Mouse (Mus musculus) retina, adult 2 months (tissue): ENCODE measurements around the gene Slc22a14.
"Not testable (repeated sequence)": the region's sequence is repeated elsewhere in the genome, so short reads cannot be mapped to it uniquely, and the experiment has no call there.

Experiments
- DNase-seq: peaks from one replicate; pipeline ENCODE4 v3.0.0-alpha.2; 2012; ENCODE audit warnings: low read depth, low spot score

Gene Slc22a14

DNA sequence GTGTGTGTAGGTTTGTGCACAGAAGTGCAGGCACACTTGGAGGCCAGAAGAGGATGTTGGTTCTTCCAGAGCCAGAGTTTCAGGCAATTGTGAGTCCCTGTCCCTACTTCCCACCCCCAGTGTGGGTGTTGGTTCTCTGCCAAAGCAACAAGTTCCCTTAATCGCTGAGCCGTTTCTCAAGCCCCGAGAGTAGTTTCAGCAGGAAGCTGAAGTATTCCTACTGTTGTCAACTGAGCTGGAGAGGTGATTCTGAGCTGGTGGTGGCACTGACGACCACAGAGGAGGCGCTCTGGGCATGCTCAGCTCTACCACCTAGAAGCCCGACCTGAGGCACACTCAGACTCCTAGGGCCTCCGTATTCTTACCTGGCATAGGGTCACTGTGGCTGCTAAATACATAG is at the start of gene Slc22a14:
Gene Slc22a14 (minus strand): TSS at position 270 of the 400 bp plus-strand sequence.
- no peak for DNase-seq

DNA sequence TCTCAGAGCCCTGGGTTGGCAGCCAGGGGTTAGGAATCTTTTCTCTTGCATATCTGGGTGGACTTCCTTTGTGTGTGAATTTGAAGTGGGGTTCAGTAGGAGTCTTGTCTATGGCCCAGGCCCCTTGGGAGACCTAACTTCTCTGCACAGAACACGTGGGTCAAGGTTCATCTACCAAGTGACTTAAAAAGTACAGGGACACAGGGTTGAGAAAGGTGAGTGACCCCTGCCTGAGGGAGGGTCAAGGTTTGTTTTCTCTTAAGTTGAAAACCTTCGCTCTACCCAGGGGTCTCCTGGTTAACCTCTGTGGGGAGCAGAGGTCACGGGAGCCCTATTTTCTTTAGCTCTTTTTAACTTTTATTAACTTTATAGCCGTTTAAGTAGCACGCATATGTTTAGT is 44.5 kb upstream of the Slc22a14 start:
- DNase-seq = no peak

DNA sequence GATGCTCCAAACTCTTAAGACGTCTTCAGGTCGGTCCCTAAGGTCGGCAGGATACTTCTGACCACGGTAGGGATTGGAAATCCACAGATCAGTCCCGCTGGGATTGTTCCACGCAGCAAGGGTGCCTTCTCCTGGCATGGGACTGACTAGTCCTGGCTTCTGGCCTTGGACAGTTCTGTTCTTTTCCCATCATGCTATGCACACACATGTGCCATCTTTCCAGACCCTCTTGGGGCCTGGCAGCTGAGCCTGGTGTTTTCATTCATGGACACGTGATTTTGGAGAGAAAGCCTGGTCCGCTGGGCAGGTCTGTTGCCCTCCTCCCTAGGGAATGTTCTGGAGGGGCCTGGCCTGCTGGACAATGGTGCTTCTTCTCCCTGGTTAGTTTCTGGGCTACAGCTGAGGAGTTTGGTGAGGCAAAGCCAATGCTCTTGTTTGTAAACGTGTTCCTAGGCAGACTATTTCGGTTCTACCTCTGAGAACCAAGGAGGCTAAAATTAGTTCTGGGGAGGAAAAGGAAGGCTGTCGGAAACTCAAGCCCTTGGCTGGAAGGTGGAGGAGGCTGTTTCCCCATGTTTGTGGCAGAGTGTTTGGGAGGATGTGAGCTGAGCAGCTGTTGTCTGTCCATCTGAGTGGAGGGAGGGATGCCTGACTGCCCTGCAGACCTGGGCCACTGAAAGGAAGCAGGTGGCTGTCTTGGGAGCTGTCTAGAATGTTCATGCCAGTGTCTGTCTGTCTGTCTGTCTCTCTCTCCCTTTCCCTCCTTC is 43.7 kb upstream of the Slc22a14 start:
- DNase-seq = no peak

DNA sequence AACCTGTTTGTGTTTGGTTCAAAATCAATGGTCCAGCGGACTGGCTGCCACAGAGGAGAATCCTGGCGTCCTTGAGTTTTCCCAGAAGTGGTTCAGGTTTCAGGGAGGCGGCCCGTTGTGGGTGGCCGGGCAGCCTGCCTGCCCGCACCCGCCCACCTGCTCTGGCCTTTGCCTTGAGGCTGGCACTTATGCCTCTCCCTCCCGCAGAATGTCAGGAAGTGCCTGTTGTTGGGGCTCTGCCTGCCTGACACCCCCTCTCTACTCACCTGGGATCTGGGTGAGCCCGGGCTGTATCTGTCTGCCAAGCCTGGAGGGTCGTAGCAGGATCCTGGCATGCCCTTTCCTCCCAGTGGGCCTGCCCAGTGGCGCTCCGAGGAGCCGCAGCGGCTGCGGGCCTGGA is 42.5 kb upstream of the Slc22a14 start:
- no peak for DNase-seq

DNA sequence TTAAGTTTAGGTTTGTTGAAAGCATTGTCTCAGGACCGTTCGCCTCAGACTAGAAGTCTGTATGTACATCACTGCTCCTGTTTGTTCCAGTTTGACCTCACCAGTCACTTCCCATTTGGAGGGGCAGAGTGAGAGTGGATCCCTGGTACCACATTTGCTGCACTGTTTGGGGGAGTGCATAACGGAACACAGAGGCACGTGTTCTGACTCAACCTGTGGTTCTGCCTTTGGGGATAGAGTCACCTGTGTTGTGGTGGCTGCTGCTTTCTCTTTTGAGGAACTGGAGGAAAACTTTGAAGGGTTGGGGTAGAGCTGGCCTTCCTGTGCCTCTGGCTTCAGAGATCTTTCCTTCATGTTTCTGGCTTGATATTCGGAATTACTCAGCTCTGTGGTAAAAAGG is 38.7 kb upstream of the Slc22a14 start:
- DNase-seq = no peak

DNA sequence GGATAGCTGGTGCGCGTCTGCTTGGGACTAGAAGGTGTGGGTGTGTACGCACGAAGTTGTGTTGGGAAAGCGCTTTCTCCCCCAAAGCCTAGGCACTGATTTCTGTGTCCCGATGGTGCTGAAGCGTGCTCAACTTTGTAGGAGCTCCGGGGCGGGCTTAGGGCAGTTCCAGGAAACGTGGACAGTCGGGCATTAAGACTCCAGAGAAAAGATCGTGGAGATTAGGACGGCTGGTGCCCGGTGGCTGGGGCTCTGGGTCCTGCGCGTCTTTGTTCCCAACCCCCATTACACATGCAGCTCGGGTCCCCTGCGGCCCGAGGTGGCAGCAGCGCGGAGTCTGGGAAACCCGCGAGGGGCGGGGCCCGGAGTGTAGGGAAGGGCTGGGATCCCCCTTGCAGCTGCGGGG is 37.9 kb upstream of the Slc22a14 start:
- DNase-seq = peak; percentile 16

DNA sequence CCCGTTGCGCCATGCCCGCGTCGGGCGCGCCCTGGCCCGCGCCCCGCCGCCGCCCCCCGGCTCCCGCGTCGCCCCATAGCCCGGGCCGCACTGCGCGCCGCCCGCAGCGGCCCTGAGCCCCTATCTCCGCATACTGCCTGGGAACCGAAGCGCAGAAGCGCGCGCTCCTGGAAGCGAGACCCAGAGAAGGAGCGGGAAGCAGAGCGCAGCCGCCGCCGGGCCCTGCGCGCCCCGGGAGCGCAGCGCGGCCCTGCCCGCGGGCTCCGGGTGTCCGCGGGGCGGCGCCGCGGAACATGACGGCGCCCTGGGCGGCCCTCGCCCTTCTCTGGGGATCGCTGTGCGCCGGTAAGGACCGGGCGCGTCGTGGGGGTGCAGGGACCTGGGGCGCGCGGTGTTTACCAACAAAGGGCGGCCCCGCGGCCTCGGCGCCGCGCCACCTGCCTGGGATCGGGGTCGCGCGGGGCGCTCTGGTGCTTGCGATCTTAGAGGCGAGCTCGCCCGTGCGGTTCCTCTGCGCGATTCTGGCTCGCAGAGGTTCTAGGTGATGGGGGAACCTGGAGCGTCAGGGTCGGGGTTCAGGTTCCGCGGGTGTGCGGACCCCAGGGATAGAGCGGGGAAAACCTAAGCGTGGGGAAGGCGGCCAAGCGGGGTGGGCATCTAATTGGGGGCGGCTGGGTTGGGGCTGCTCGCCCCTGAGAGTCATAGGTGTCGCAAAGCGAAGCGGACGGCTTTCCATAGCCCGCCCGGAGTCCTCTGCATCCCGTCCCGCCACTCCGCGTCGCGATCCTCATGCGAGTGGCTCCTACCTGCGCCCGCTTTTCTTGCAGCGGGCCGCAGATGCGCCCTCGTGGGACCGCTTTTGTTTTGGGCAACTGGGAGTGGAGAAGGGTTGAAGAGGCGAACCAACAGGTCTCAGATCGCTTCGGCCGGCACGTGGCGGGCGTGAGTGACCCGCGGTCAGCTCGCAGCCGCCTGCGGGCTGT is 37.2 kb upstream of the Slc22a14 start:
- DNase-seq = peak; percentile 16

DNA sequence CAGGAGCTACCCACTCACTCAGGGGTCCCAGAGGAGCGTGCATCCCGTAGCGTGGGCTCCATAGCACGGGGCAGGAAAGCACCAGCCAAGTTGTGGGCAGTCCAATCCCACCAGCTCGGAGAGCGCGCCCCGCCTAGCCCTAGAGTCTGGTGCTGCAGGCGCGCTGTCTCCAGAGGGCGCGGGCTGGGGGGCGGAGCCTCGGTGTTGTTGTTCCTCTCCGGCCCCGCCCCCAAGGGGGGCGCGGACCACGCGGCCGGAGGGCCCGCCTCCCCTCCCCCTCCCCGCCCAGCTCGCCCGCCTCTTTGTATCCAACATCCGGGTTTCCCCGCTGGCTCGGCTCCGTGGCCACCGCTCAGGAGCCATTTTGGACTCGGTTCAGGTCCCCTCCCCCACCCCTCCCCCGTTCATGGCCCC is 36.5 kb upstream of the Slc22a14 start, which contains the start of gene Acvr2b:
Gene Acvr2b (plus strand): TSS at position 318 of the 414 bp plus-strand sequence.
- peak; percentile 94 for DNase-seq

DNA sequence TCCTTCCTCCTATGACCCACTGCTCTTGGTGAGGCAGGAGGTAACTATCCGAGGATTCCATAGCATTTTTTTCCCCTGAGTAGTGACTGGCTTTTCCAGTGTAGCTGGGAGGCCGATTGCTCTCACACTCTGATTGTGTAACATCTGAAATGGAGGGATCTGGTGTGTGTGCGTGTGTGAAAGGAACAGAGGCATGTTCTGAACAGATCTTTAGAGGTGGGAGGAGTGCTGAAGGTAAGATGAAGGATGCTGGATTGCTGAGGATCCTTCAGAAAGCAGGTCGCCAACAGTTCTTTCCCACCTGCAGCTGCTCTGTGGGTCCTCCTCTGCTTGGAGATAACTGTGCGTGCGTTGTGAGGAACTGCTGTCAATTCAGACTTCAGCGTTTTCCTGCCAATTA is 36.0 kb upstream of the Slc22a14 start:
- DNase-seq = no peak

DNA sequence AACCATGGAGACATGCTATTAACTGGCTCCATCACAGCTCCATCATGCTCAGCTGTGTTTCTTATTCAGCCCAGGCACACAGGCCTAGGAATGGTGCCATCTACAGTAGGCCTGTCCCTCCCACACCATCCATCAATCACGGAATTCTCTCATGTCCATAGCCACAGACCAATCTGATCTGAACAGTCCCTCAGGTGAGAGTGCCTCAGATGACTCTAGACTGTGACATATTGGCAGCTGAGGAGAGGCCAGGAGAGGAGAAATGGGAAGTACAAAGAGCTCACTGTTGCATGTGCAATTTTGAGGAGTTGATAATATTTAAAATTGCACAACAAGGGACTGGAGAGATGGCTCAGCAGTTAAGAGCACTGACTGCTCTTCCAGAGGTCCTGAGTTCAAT is 29.5 kb upstream of the Slc22a14 start:
- no peak for DNase-seq

DNA sequence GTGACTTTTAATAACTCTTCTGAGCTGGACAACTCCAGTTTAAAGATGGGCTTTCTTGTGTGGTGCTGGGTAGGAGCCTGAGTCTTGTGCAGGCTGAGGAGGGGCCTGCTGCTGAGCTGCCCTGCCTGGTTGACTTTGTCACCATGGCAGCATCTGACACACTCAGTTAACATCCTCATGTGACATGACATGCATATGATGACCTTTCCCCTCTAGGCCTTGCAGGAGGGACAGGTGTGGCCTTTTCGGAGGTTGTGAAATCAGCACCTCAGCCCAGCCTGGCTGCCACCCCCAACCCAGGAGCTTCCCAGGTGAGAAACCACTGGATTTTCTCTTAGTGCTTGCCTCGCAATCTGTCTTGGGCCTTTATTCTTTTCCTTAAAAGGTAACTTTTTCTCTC is 24.9 kb upstream of the Slc22a14 start:
- DNase-seq = no peak

DNA sequence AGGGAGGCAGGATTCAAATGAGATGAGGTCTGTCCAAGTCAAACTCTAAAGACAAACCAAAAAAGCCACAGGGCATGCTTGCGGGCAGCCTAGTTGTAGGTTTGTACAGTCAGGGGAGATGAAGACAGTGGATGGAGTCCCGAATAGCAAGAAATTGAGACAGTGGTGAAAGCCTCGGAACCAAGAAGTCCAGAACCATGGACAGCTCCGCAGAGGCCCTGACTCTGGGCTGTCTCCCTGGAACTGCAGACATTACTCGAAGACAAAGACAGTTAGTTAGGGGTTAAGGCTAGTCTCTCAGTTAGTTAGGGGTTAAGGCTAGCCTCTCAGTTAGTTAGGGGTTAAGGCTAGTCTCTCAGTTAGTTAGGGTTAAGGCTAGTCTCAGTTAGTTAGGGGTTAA is 23.6 kb upstream of the Slc22a14 start:
- DNase-seq = no peak

DNA sequence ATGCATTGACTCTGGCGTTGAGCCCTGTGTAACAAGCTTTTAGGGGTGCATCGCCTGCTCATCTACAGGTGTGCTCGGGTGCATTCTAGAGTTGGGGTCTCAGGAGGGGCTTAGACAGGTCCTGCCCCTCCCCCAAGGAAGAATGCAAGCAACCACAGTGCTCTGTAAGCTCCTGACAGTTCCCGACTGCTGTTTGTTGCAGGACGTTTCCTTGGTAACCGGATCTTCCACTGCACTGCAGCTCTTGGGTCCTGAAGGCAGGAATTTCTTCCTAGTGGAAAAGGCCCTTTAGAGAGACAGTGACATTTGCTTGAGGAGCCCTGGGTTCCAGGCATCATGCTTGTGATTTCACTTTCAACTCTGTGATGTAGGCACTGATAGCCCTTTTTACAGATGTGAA is 17.2 kb upstream of the Slc22a14 start:
- DNase-seq = no peak

DNA sequence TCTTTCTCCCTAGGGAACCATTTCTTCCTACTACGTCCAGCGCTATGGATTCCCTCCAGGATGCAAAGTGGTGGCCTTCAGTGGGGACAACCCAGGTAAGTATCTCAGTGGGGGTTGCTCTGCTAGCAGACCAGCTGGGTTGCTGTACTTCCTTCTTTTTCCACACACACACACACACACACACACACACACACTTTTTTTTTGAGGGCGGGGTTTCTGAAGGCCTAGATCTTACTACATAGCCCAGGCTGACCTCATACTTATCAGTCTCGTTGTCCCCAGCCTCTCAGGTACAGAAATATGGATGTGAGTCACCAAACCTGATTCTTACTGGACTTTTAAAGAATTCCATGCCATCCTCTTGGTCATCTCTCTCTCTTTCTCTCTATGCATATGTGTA is 12.9 kb upstream of the Slc22a14 start:
- no peak for DNase-seq

DNA sequence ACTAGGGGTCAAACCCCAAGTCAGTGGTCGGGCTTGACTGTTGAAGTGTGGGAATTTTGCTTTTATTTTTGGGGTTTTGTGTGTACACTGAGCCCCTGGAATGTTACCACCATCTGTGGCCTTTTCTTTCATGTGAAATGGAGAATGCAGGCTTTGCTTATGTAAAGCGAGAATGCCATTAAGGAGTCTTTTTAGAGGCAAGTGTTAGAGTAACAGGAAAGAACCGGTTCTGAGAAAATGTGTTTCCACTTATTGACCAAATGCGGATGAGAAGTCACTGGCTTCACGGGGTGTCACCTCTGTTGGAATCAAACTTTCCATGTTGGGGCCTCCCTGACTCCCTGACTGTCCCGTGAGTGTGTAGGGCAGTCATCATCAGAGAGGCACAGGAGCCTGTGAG is 10.2 kb upstream of the Slc22a14 start:
- DNase-seq = no peak

DNA sequence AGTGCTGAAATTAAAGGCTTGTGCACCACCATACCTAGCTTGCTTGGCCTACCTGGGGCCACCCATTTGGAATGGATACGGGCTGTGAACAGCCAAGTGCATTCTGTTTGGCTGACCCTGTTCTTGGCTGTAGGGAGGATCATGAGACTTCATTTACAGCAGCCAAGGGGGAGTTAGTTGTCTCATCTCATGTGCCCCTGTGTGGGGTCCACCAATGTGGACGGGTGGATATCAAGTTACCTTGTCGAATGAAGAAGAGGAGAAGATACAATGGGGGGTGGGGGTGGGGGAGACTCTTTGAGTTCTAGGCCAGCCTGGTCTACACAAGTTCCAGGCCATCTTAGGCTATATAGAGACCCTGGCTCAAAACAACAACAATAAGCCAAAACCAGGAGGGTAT is 9.7 kb upstream of the Slc22a14 start:
- DNase-seq = no peak

DNA sequence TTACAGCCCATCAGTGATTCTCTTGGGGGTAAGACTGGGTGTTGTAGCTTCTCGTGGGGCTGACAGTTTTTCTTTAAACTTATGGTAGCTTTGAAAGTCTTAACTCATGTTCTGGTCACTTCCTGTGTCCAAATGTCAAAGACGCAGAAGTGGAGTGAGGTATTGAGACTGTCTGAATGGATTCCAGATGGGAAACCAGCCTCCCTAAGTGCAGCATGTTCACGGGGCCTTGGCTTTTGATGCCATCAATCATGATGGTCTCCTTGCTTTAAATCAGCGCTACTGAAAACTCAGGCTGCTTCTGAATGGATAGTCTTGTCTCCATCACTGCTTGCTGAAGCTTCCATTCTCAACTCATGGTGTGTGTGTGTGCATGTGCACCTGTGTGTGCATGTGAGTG is 5.9 kb upstream of the Slc22a14 start:
- no peak for DNase-seq

DNA sequence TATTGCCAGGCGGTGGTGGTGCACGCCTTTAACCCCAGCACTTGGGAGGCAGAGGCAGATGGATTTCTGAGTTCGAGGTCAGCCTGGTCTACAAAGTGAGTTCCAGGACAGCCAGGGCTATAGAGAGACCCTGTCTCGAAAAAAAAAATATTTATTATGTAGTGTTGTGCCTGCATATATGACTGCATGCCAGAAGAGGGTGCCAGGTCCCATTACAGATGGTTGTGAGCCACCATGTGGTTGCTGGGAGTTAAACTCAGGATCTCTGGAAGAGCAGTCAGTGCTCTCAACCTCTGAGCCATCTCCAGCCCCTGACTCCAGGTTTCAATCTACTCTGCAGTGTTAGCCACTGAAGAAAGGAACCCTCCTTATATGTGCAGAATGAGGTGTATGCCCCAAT is 5.4 kb upstream of the Slc22a14 start:
- DNase-seq = not testable (repeated sequence)

DNA sequence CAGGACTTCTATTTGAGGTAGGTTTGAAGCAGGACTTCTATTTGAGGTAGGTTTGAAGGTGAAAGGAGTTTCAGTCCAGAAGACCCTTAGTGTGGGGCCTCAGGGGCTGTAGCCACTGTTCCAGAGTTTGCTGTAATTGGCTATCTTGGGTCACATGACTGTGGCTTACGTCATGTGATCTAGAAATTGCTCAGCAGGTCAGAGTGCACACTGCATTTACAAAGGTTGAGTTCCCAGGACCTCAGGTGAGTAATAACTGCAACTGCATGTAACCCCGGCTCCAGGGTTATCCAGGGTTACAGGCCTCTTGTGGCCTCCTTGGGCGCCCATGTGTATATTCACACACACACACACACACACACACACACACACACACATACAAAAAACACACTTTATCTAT is 3.0 kb upstream of the Slc22a14 start:
- no peak for DNase-seq

DNA sequence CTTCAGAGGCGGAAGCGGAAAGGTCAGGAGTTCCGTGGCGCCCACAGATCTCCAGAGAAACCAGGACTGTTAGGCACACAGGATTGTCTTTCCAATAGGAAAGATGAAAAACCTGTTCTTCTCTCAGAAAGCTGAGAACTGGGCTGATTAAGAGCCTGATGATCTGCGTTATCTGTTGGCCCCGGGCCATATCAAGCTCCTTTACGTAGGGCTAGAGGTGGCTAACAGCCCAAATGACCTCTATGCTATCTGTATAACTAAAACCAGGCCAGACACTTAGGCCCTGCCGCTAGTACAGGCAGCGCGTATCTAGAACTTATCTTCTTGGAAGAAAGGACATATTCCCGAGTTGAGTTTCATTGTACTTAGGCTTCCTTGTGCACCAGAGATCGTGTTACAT is 2.1 kb downstream of the Slc22a14 start:
- no peak for DNase-seq

DNA sequence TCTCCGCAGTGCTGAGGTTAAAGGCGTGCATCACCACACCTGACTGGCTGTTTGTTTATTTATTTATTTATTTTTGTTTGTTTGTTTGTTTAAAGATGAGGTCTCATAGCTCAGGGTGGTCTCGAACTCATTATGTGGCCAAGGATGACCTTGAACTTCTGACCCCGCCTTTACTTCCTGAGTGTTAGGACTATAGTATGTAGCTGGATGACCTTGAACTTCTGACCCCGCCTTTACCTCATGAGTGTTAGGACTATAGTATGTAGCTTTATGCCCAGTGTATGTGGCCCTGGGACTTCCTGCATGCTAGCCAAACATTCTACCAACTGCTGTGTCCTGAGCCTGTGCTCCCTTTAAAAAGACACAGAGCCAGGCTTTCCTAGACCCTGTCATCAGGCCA is 3.9 kb downstream of the Slc22a14 start:
- no peak for DNase-seq

DNA sequence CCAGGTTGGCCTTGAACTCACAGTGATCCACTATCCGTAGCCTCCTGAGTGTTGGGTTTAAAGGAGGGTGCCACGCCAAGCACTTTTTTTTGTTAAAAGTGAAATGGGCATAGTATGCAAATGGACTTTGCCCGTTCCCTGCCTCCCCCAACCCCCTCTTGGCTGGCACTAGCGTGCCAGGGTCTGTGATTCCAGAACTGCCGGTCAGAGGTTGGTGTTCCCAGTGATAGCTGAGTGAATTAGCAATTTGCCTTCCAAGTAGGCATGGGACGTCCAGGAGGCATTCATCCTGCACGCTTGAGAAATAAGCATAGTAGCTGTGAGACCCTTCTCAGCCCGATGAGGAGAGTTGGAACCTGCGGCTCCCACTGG is 7.3 kb downstream of the Slc22a14 start:
- no peak for DNase-seq
